Mouse (Mus musculus) megakaryocyte, embryonic 14.5 days (primary cell): Measurements from ENCODE around the gene Myt1l.

ENCODE experiments used
- FLI1 ChIP-seq: IDR thresholded peaks from 2 replicates; pipeline ENCODE4 v1.6.1; 2012; ENCODE audit warnings: low read length, inconsistent platforms, mixed read lengths
- GATA1 ChIP-seq: IDR thresholded peaks from 3 replicates; pipeline ENCODE4 v1.6.1; 2012; ENCODE audit warnings: mixed read lengths, low read length, inconsistent platforms, borderline replicate concordance

DNA sequence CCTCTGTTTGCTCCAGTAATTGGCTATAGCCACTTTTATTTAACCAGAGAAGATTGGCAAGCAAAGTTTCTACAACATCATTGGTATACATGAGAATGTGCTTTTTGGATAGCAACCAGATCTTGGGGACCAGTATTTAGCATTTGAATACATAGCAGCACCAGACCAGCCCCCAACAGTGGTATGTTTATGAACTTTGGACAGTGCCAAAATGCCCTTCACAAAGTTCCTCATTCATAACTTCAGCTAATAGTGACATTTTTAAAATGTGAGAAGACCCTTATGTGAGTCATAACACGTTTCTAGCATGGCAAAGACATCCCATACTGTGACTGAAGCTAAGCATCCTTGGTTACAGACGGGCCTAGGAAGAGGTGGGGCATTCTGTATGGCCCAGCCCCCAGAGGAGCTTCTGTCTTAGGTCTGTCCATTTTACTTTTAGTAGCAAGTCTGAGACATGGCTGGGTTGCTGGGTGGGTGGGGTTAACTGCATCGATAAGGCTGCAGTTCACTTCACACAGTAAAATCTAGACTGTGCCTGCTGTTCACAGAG, 369.4 kb downstream of the Myt1l start:
- TF ChIP-seq GATA1: no peak
- TF ChIP-seq FLI1: no peak
